Mouse (Mus musculus): Measurements from ENCODE around the gene Myof.

Myof gene

DNA sequence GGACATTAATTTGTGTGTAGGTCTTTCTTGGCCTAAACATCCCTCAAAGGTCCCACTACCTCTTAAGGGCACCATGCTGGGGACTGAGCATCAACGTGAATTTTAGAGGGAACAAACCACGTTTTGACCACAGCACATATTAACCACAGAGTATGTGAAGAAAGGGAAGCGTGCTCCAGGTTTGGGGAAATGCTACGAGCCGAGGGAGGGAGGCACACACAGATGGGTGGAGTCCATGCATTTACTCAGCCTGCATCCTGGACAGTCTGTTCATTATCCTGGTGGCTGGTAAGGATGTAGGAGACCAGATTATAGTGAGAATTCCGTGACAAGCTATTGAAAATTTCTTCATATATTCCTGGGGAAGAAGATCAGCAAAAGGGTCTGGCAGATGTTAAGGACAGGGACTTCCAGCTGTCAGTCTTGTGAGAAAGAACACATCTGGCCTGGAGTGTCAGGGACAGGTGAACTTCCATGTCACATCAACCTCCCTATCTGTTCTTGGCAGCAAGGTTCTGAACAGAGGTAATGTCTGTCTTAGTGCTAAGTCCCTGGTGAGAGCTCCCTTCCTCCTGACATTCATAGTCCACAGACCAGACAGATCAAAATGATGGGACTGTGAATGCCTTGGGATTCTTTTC is 166.7 kb downstream of the Myof start:
- DNase-seq (ENCODE audit: low spot score) = no peak

DNA sequence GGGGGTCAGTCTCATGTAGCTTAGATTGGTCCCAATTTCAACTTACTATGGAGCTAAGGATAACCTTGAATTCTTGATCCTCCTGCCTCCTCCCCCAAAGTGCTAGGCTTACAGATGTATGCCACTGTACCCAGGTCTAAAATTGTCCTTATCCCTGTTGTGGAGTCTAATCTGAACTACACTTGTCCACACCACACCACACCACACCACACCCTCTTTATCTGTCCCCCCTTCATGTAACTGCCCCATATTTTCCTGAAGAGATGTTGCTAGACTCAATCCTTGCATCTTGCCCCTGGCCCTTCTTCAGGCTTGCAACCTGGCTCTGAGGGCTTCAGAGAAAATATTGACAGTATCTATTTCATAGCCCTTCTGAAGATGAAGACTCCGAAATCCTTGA is 169.9 kb downstream of the Myof start:
- no peak for DNase-seq (ENCODE audit: low spot score)

DNA sequence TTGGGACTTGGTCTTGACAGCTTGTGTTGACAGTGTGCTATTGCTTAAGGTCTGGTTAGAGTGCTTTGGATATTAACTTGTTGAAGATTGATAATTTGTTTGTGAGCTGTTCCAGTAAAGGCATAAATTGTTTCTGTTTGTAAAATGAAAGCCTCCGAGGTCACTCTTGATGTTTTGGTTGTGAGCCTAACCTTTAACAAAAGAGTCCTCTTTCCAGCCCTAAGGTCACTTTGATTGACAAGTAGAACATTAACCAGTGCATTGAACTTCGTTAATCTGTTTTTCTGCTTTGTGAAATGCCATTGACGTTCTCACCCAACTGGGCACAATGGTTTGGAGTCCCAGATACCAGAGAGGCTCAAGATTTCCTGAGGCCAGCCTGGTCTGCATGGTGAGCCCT is 175.8 kb downstream of the Myof start:
- no peak for DNase-seq (ENCODE audit: low spot score)

DNA sequence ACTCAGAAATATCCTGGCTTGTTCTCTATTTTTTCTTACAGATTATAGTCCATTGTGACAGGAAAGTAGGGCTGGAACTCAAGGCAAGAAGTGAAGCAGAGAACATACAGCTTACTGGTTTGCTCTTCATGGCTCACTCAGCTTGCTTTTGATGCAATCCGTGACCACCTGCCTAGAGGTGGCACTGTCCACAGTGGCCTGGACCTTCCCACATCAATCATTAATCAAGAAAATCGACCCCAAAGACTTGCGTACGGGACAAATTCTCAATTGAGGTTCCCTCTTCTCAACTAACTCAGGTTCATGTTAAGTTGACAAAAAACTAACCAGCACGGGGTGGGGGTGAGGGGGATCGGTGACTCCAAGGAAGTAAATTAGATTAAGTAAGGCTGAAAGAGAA is 176.4 kb downstream of the Myof start:
- DNase-seq (ENCODE audit: low spot score) = no peak

DNA sequence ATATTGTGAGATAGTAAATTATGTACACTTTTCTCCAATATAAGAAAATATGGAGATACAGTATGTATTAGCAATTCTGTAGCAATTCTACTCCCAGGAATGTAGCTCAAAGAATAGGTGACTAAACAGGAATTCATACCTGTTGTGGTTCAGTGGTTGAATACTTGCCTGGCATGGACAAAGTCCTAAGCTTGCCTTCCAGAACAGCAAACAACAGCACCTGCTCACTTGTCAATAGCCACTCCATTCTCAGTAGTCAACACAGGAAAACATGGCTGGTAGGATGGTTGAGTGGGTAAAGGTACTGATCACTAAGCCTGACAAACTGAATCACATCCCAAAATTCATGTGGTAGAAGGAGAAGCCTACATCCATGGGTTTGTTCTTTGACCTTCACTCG is 182.2 kb downstream of the Myof start:
- no peak for DNase-seq (ENCODE audit: low spot score)

DNA sequence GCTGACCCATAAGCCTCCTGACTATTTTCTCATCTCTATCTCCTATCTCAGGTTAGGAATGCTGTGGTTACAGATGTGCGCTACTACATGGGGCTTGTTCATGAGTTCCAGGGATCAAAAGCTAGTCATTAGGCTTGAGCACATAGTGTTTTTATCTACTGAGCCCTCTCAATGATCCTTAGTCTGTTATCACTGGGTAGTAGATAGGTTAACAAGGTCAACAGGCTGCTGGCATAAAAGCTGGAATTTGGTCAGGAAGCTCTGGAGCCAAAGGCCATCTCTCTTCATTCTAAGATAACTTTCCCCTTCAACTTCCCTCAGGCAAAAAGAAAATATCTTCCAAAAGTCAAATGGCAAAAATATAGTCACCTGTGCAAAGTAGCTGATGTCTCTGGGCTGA is 183.1 kb downstream of the Myof start:
- DNase-seq (ENCODE audit: low spot score) = no peak

DNA sequence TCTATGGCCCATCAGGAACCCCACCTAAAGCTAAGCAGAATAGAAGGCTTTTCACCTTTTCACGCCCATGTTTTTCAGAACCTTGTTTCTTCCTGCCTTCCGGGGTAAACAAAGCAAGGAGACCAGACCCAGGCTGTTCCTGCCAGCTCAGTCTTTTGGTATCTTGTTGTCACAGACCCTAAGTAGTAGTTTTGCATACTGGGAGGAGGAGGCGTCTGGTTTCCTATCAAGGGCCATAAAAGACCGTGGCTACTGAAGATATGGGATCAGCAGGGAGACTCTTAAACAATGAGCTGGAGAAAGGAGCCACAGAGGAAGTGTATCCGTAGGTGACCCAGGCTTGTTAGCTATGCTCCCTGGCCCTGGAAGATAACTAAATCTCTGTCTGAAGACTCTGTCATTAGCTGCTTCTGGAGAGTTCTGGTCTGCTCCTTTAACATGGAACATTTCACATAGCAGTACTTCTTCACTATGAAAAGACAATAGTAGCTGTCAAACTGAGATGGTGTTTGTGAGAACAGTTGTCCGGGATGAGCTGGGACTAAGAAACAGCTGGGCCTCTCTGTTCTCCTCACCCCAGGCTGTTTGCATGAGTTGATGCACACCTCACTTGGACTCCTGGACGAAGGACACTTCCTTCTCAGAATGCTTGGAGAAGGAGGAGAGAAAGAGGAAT is 184.8 kb downstream of the Myof start:
- DNase-seq (ENCODE audit: low spot score) = no peak

DNA sequence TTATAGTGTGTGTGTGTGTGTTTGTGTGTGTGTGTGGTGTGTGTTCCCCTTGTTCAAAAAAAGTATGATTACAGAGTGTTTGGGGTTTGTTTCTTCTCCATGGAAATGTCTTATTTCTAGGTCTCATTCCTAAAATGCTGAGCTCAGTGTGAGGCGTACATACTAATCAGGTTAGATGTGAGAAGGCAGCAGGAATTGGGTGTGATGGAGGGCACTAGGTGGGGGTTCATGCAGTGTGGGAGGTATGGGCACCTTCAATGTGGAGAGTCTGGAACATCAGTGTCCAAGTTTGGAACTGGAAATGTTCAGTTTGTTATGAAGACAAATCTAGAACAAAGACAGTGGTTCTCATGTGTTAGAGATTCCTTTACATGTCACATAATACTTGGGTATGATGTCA is 191.3 kb downstream of the Myof start:
- no peak for DNase-seq (ENCODE audit: low spot score)

DNA sequence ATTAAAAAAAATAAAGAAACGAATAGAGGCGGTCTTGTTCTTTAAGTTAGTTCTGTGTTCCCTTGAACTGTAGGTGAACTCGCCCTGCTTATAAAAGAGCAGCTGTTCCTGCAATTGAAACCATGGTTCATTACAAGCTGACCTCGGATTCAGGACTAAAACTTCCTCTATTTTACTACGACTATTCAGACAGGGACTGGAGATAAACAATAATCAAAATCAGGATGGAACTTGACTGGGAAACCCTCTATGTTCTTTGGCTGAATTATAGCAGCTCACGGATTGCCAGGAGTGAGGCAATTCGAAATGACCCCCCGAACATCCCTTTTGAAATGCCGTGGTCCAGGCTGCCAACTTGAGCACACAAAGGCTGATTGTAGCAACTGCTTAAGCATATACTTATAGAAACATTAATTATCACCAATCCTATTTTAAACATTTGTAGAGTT is 191.8 kb downstream of the Myof start:
- no peak for DNase-seq (ENCODE audit: low spot score)

Data from layer of hippocampus, adult 11-12 months (tissue).